Mouse (Mus musculus) megakaryocyte, embryonic 14.5 days (primary cell): ENCODE results near the gene Hpcal4.

Experiments used
- FLI1 ChIP-seq: IDR thresholded peaks from 2 replicates; pipeline ENCODE4 v1.6.1; 2012; ENCODE audit warnings: low read length, inconsistent platforms, mixed read lengths
- GATA1 ChIP-seq: IDR thresholded peaks from 3 replicates; pipeline ENCODE4 v1.6.1; 2012; ENCODE audit warnings: mixed read lengths, low read length, inconsistent platforms, borderline replicate concordance

DNA sequence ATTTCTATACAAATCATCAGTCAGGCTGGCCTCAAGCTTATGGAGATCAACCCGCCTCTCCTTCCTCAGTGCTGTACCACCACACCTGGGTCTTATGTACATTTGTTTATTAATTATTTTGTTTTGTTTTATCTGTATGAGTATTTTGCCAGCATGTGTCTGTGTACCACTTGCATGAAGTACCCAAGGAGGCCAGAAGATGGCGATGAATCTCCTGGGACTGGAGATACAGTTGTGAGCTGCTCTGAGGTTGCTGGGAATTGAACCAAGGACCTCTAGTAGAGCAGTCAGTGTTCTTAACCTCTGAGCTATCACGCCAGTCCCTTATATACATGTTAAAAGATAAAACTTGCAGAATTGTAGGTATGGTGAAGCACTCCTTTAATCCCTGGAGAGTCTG lies 40.3 kb downstream of the Hpcal4 start:
- TF ChIP-seq GATA1: no peak
- no peak for TF ChIP-seq FLI1
